Mouse (Mus musculus) liver, embryonic 14.5 days (tissue): ENCODE results near the gene Slc17a8. TPM values are rescaled to one million over a fixed set of nuclear protein-coding genes. Genes with fewer than 3 reads are reported as not detected.

ENCODE experiments used
- ATAC-seq: fragments of 200-750 bp; cut with Nextera tagmentation; 2 replicates; pipeline ENCODE4 v1.8.0; 2017; ENCODE audit warnings: moderate number of reproducible peaks, mild to moderate bottlenecking, moderate library complexity; ENCODE audit not compliant: insufficient read depth
- DNase-seq, 3 experiments: peaks; one replicate each; pipeline ENCODE4 v3.0.0-alpha.2; 2012 to 2013; ENCODE audit warnings: low read depth in 3 of 3, low spot score in 3 of 3
- H3K27ac ChIP-seq: fragments of 300-500 bp; sonication (generic); 2 replicates; pipeline ENCODE4 v1.5.1; 2014; ENCODE audit warnings: moderate library complexity, mild to moderate bottlenecking, control low read depth, inconsistent platforms
- H3K27me3 ChIP-seq: fragments of 300-500 bp; sonication (generic); 2 replicates; pipeline ENCODE4 v1.6.1; 2014; ENCODE audit warnings: mild to moderate bottlenecking, low read length, moderate library complexity; ENCODE audit not compliant: control insufficient read depth, insufficient read depth
- H3K36me3 ChIP-seq: fragments of 300-500 bp; sonication (generic); replicated peaks from 2 replicates; pipeline ENCODE4 v1.6.1; 2014; ENCODE audit warnings: low read depth; ENCODE audit not compliant: control insufficient read depth, insufficient read depth
- H3K4me1 ChIP-seq, 2 experiments: fragments of 200-500 bp in 1 of 2; fragments of 300-500 bp in 1 of 2; sonication (generic) in 1 of 2; replicated peaks; 2 replicates each; pipeline ENCODE4 v1.6.1; 2012 to 2014; ENCODE audit warnings: antibody characterized with exemption in 1 of 2, inconsistent platforms in 1 of 2, low read length in 1 of 2; ENCODE audit not compliant: control insufficient read depth in 2 of 2, insufficient read depth in 2 of 2
- H3K4me2 ChIP-seq: fragments of 300-500 bp; sonication (generic); 2 replicates; pipeline ENCODE4 v1.6.1; 2014; ENCODE audit warnings: low read depth, mild to moderate bottlenecking, control low read depth, moderate library complexity
- H3K4me3 ChIP-seq, 2 experiments: fragments of 200-500 bp in 1 of 2; fragments of 300-500 bp in 1 of 2; sonication (generic) in 1 of 2; 2 replicates each; pipeline ENCODE4 v1.5.1; 2012 to 2014; ENCODE audit warnings: low read depth in 2 of 2, low read length in 2 of 2, mild to moderate bottlenecking in 2 of 2, control low read depth in 1 of 2, inconsistent platforms in 1 of 2, moderate library complexity in 1 of 2; ENCODE audit not compliant: insufficient read depth in 1 of 2
- H3K9ac ChIP-seq: fragments of 300-500 bp; sonication (generic); replicated peaks from 2 replicates; pipeline ENCODE4 v1.6.1; 2014; ENCODE audit warnings: mild to moderate bottlenecking, control low read depth, moderate library complexity
- H3K9me3 ChIP-seq: fragments of 300-500 bp; sonication (generic); 2 replicates; pipeline ENCODE4 v1.6.1; 2016; ENCODE audit warnings: low read length, mixed read lengths; ENCODE audit not compliant: control insufficient read depth
- CTCF ChIP-seq: IDR thresholded peaks from 2 replicates; pipeline ENCODE4 v1.5.1; 2016; ENCODE audit warnings: antibody characterized with exemption, low read depth, control low read depth
- EP300 ChIP-seq: IDR thresholded peaks from 2 replicates; pipeline ENCODE4 v1.6.1; 2016; ENCODE audit warnings: antibody characterized with exemption, low read depth
- WGBS: fragments of 180-500 bp; shearing (Covaris S2); extraction: QIAGEN DNeasy Blood & Tissue Kit; methylation state at CpG from one replicate; pipeline ENCODE4 v1.1.7; 2014; ENCODE audit not compliant: insufficient replicate concordance; 5-methylcytosine and 5-hydroxymethylcytosine counted together
- polyA plus RNA-seq, 2 experiments: library from polyadenylated mRNA; depleted of rRNA in 1 of 2; stranded (reverse) in 1 of 2; unstranded in 1 of 2; fragments of >200 nt; fragmentation: Nextera tagmentation in 1 of 2; extraction: Ambion mirVana in 1 of 2; gene quantifications; 2 replicates each; pipeline versions ENCODE4 v1.2.1 to v1.2.3; 2012 to 2014

The Slc17a8 gene
- polyA plus RNA-seq, 2 experiments: 0.04 TPM; not detected in 1

- no peak overlapping the region for H3K4me2 ChIP-seq
- peaks cover 0 to 6% of the 10 kb centered on the region in 2 experiments; a peak in 2 of 4 replicates for H3K4me1 ChIP-seq
- H3K9me3 ChIP-seq: no peaks in the 10 kb centered on the region
- H3K36me3 ChIP-seq: no peaks in the 10 kb centered on the region
- WGBS: 62% methylated on average over 5 of the region's 5 CpGs
- no peak overlapping the region for H3K4me3 ChIP-seq
- H3K9ac ChIP-seq: no peak overlapping the region
- no peaks in the 10 kb centered on the region for H3K27me3 ChIP-seq
- no peak overlapping the region for H3K27ac ChIP-seq
- DNase-seq (no peak), ATAC-seq (no peak)
- no peak for TF ChIP-seq EP300
These were observed 94.0 kb downstream of the Slc17a8 start for GRCm38 (mm10) chr10:89527054-89527453.

DNA sequence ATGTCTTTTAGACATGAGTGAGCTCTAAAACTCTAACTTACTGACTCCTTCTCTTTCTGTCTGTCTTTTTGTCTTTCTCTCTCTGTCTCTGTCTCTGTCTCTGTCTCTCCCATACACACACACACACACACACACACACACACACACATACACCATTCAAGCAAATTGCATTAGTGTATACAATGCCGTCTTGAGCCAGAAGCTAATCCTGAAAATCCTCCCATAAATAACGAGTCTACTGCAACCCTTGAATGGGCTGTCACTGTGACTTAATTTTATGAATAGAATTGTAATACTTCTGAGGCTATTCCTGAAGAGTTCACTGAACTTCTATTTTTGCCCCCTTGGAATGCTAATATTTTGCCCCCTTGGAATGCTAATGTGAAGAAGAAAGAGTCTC lies 95.2 kb downstream of the Slc17a8 start:
- no peaks in the 10 kb centered on the region for H3K36me3 ChIP-seq
- H3K4me2 ChIP-seq: no peak overlapping the region
- H3K4me1 ChIP-seq: peaks cover 0 to 6% of the 10 kb centered on the region in 2 experiments; a peak in 2 of 4 replicates
- no peak overlapping the region for H3K27ac ChIP-seq
- no peak for TF ChIP-seq EP300
- TF ChIP-seq CTCF: no peak
- H3K9me3 ChIP-seq: no peaks in the 10 kb centered on the region
- 78% methylated on average over 2 of the region's 2 CpGs for WGBS
- no peak overlapping the region for H3K9ac ChIP-seq
- ATAC-seq: no peak
- no peaks in the 10 kb centered on the region for H3K27me3 ChIP-seq
- no peak overlapping the region for H3K4me3 ChIP-seq
- DNase-seq: no peak

Other genes starting within 250 kb of the Slc17a8 start
- gene Gas2l3, start 177.3 kb downstream of the Slc17a8 start, polyA plus RNA-seq (2012; rRNA removed): 2.2 and 2.7 TPM in 2 replicates
- gene Gas2l3, start 177.3 kb downstream of the Slc17a8 start, polyA plus RNA-seq (2014; fragmentation: Nextera tagmentation; extraction: Ambion mirVana): 3.5 and 3.6 TPM in 2 replicates
- 1.9 and 2.9 TPM in 2 replicates for gene Nr1h4, start 87.7 kb downstream of the Slc17a8 start, polyA plus RNA-seq (2012; rRNA removed)
- 3.3 and 3.9 TPM in 2 replicates for gene Nr1h4, start 87.7 kb downstream of the Slc17a8 start, polyA plus RNA-seq (2014; fragmentation: Nextera tagmentation; extraction: Ambion mirVana)
- gene Scyl2, start 65.0 kb upstream of the Slc17a8 start, polyA plus RNA-seq (2012; rRNA removed): 8.6 and 10.2 TPM in 2 replicates
- 6.8 and 6.9 TPM in 2 replicates for gene Scyl2, start 65.0 kb upstream of the Slc17a8 start, polyA plus RNA-seq (2014; fragmentation: Nextera tagmentation; extraction: Ambion mirVana)
- 3.1 and 6.3 TPM in 2 replicates for gene Actr6, start 111.0 kb upstream of the Slc17a8 start, polyA plus RNA-seq (2012; rRNA removed)
- 17.1 and 19.2 TPM in 2 replicates for gene Actr6, start 111.0 kb upstream of the Slc17a8 start, polyA plus RNA-seq (2014; fragmentation: Nextera tagmentation; extraction: Ambion mirVana)
- gene Uhrf1bp1l, start 123.7 kb upstream of the Slc17a8 start, polyA plus RNA-seq (2012; rRNA removed): 5.7 and 9.6 TPM in 2 replicates
- 9.4 and 9.6 TPM in 2 replicates for gene Uhrf1bp1l, start 123.7 kb upstream of the Slc17a8 start, polyA plus RNA-seq (2014; fragmentation: Nextera tagmentation; extraction: Ambion mirVana)